ENCODE assay signal across 22 mouse cellular contexts in genomic region chr5:118961091-118961490, GRCm38 (mm10).
DNase-seq lines count a peak whose midpoint lies in the region; ATAC-seq and TF ChIP-seq lines count a peak whose summit lies in the region.
"Had no signal": no experiment of that assay in that cellular context is flagged by ENCODE, and none has a peak within 500 bp of the region (broad histone marks: within the 10 kb centered on the region; RNA-seq: fewer than 3 reads in every experiment).

No protein-coding gene starts in this region.

- H3K27me3 ChIP-seq in lung, embryonic 14.5 days (ENCODE audit: insufficient read depth, low read length): no peaks in the 10 kb centered on the region
- no peaks in the 10 kb centered on the region for H3K27me3 ChIP-seq in lung, postnatal 0 days (replicated peaks; ENCODE audit: insufficient read depth, low read length)
- no peaks in the 10 kb centered on the region for H3K27me3 ChIP-seq in forebrain, embryonic 13.5 days
- H3K27me3 ChIP-seq in liver, embryonic 12.5 days (replicated peaks): peaks cover 3% of the 10 kb centered on the region; the same call in 1 of the 2 replicates
- H3K27me3 ChIP-seq: embryonic facial prominence, embryonic 12.5 days had no signal

- no peak for TF ChIP-seq EP300 in lung, postnatal 0 days (IDR thresholded peaks at IDR 0.05)

- no peak overlapping the region for H3K9ac ChIP-seq in lung, embryonic 14.5 days
- H3K9ac ChIP-seq in lung, postnatal 0 days (replicated peaks; ENCODE audit: low read depth): no peak overlapping the region
- H3K9ac ChIP-seq in forebrain, embryonic 13.5 days: no peak overlapping the region
- no peak overlapping the region for H3K9ac ChIP-seq in liver, embryonic 12.5 days
- H3K9ac ChIP-seq: embryonic facial prominence, embryonic 12.5 days; limb, embryonic 13.5 days; liver, embryonic 14.5 days had no signal

- peak; percentile 69 for ATAC-seq in lung, embryonic 14.5 days (ENCODE audit: insufficient read depth)
- no peak for ATAC-seq in lung, postnatal 0 days
- ATAC-seq in forebrain, embryonic 13.5 days: no peak
- no peak for ATAC-seq in liver, embryonic 12.5 days
- ATAC-seq: forebrain, embryonic 14.5 days; hindbrain, postnatal 0 days had no signal

- DNase-seq in lung, embryonic 14.5 days: peak; percentile 70
- DNase-seq in lung, postnatal 0 days (ENCODE audit: low spot score): no peak
- DNase-seq in adrenal gland, adult 2 months: peak; percentile 76
- peak; percentile 58 for DNase-seq in adrenal gland, postnatal 25 days
- peak; percentile 74 for DNase-seq in kidney, postnatal 10 days
- no peak for DNase-seq in frontal cortex, postnatal 10 days (ENCODE audit: low spot score in 2 of 2)
- DNase-seq: B cell, adult 2 months; cerebellum, adult 2 months; gastrocnemius, postnatal 25 days; right cerebral cortex, postnatal 14 days; thymus, adult 18-20 months; thymus, postnatal 4 days had no signal

- 28% methylated on average over 11 of the region's 11 CpGs for WGBS in lung, embryonic 14.5 days
- 54% methylated on average over 11 of the region's 11 CpGs for WGBS in lung, postnatal 0 days
- 88% methylated on average over 11 of the region's 11 CpGs for WGBS in forebrain, embryonic 13.5 days
- WGBS in liver, embryonic 12.5 days (ENCODE audit: insufficient replicate concordance): 76% methylated on average over 11 of the region's 11 CpGs

- H3K27ac ChIP-seq in lung, embryonic 14.5 days (ENCODE audit: low read depth): peak overlapping the region; percentile 10; the same call in 1 of the 2 replicates
- no peak overlapping the region for H3K27ac ChIP-seq in lung, postnatal 0 days (ENCODE audit: low read length)
- H3K27ac ChIP-seq in forebrain, embryonic 13.5 days: no peak overlapping the region
- no peak overlapping the region for H3K27ac ChIP-seq in liver, embryonic 12.5 days
- H3K27ac ChIP-seq: embryonic facial prominence, embryonic 12.5 days; hindbrain, embryonic 10.5 days; hindbrain, postnatal 0 days; limb, embryonic 13.5 days; liver, embryonic 14.5 days; midbrain, embryonic 10.5 days had no signal

- H3K4me1 ChIP-seq in lung, embryonic 14.5 days (ENCODE audit: insufficient read depth): peaks cover 13% of the 10 kb centered on the region; the same call in 1 of the 2 replicates
- H3K4me1 ChIP-seq in lung, postnatal 0 days (ENCODE audit: insufficient read depth, low read depth, low read length): no peaks in the 10 kb centered on the region
- H3K4me1 ChIP-seq in forebrain, embryonic 13.5 days: peaks cover 5% of the 10 kb centered on the region; the same call in 1 of the 2 replicates
- H3K4me1 ChIP-seq in liver, embryonic 12.5 days: no peaks in the 10 kb centered on the region
- H3K4me1 ChIP-seq: embryonic facial prominence, embryonic 12.5 days had no signal

- TF ChIP-seq CTCF in lung, embryonic 14.5 days (IDR thresholded peaks at IDR 0.05; ENCODE audit: low read depth): no peak
- TF ChIP-seq CTCF in lung, postnatal 0 days (IDR thresholded peaks at IDR 0.05): no peak

- H3K36me3 ChIP-seq in lung, embryonic 14.5 days (ENCODE audit: insufficient read depth): no peaks in the 10 kb centered on the region
- H3K36me3 ChIP-seq in lung, postnatal 0 days (ENCODE audit: insufficient read depth, low read length): no peaks in the 10 kb centered on the region
- H3K36me3 ChIP-seq in forebrain, embryonic 13.5 days (ENCODE audit: poor library complexity, severe bottlenecking): no peaks in the 10 kb centered on the region
- H3K36me3 ChIP-seq in liver, embryonic 12.5 days: no peaks in the 10 kb centered on the region
- H3K36me3 ChIP-seq: embryonic facial prominence, embryonic 12.5 days; hindbrain, embryonic 10.5 days; limb, embryonic 13.5 days; midbrain, embryonic 10.5 days had no signal

- H3K4me3 ChIP-seq in lung, embryonic 14.5 days (ENCODE audit: low read depth, low read length): no peak overlapping the region
- H3K4me3 ChIP-seq in lung, postnatal 0 days (ENCODE audit: low read depth, low read length): no peak overlapping the region
- no peak overlapping the region for H3K4me3 ChIP-seq in forebrain, embryonic 13.5 days
- H3K4me3 ChIP-seq in liver, embryonic 12.5 days: no peak overlapping the region
- H3K4me3 ChIP-seq: embryonic facial prominence, embryonic 12.5 days; erythroblast, embryonic 14.5 days; hindbrain, embryonic 10.5 days; limb, embryonic 13.5 days; midbrain, embryonic 10.5 days had no signal

- H3K4me2 ChIP-seq in lung, embryonic 14.5 days: peak overlapping the region; percentile 4; the same call in 1 of the 2 replicates
- no peak overlapping the region for H3K4me2 ChIP-seq in lung, postnatal 0 days (replicated peaks; ENCODE audit: low read depth, low read length)
- no peak overlapping the region for H3K4me2 ChIP-seq in forebrain, embryonic 13.5 days
- H3K4me2 ChIP-seq in liver, embryonic 12.5 days: no peak overlapping the region
- H3K4me2 ChIP-seq: embryonic facial prominence, embryonic 12.5 days; limb, embryonic 13.5 days had no signal

- 0 out of 2 replicates have a peak, but pooled peaks cover 4% of the 10 kb centered on the region for H3K9me3 ChIP-seq in lung, embryonic 14.5 days (ENCODE audit: low read depth, low read length)
- H3K9me3 ChIP-seq in lung, postnatal 0 days (ENCODE audit: low read length): no peaks in the 10 kb centered on the region
- 0 out of 2 replicates have a peak, but pooled peaks cover 5% of the 10 kb centered on the region for H3K9me3 ChIP-seq in forebrain, embryonic 13.5 days (replicated peaks)
- H3K9me3 ChIP-seq in liver, embryonic 12.5 days (replicated peaks): no peaks in the 10 kb centered on the region
- H3K9me3 ChIP-seq: embryonic facial prominence, embryonic 12.5 days; limb, embryonic 13.5 days had no signal

Comparison
In these comparisons a context has a peak if more than half of its experiments do, and no peak if none do; other contexts are left out.
1. DNase-seq: peak in lung, embryonic 14.5 days (single experiment), adrenal gland, adult 2 months (single experiment), adrenal gland, postnatal 25 days (single experiment) and kidney, postnatal 10 days (single experiment); none in lung, postnatal 0 days (single experiment) and frontal cortex, postnatal 10 days (0 of 2).